Mouse (Mus musculus): ENCODE results near the gene Hmgcl.
A peak's percentile ranks its signal among the peaks of the same experiment; 100 is the strongest.

DNA sequence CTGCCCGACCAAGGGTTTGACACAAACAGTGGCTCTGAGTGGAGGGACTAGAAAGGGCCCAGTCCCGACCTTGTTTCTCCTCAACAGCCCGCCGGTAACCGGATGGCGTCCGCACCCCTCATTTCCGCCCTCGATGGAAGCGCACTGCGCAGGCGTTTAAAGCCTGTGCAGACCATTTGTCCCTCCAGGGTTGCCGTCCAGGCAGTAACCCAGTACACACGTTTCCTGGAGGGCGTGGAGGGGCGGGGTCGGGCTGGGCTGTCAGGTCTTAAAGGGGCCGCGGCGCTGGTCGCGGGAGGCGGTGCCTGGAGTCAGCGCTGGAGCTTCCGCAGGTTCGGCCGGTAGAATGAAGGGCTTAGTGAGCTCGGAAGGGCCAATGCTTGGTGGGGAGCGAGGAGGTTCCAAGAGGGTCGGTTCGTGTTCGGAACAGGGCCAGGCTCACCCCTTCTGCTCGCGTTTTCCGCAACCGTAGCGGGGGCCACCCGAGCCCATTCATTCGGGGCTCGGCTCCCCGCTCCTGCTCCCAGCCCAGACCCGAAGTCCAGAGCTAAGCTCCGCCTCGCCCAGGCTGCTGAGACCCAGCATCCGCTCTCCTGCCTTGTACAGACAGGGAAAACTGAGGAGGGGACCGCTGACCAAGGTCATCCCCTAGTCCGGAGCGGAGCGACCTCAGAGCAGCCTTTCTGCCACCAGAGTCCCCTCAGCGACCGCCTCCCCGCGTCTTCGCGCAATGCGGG lies 17.4 kb downstream of the Hmgcl start, which contains the start of gene Gale:
- TF ChIP-seq EP300 (IDR thresholded peaks at IDR 0.05; ENCODE audit: insufficient read depth, low read depth, low read length) (peak; percentile 99), CTCF (IDR thresholded peaks at IDR 0.05) (no peak)

Measured in heart, adult 2 months (tissue).